Mouse (Mus musculus) spleen, adult 12 weeks (tissue): Measurements from ENCODE around the gene Senp5.
"Not testable (repeated sequence)": the region's sequence is repeated elsewhere in the genome, so short reads cannot be mapped to it uniquely, and the experiment has no call there.

Source experiments
- DNase-seq: peaks from one replicate; pipeline ENCODE4 v3.0.0; 2022; ENCODE audit warnings: low spot score

The Senp5 gene

GRCm38 (mm10) chr16:32002509-32003477, at the start of gene Senp5:
Gene Senp5, minus strand, starts transcription at chr16:32003287.
- DNase-seq, result peak; percentile 82

GRCm38 (mm10) chr16:32042367-32042766, 39.3 kb upstream of the Senp5 start:
- no peak for DNase-seq

GRCm38 (mm10) chr16:32019678-32020077, 16.6 kb upstream of the Senp5 start:
- DNase-seq, result no peak

- no peak for DNase-seq
These were observed 7.2 kb upstream of the Senp5 start for GRCm38 (mm10) chr16:32010330-32010729.

- DNase-seq, result no peak
These were observed 6.8 kb upstream of the Senp5 start for GRCm38 (mm10) chr16:32009913-32010312.

GRCm38 (mm10) chr16:32008529-32009293, 5.6 kb upstream of the Senp5 start:
- DNase-seq, result no peak

- no peak for DNase-seq
These were observed 1.6 kb upstream of the Senp5 start for GRCm38 (mm10) chr16:32004731-32005130.

GRCm38 (mm10) chr16:31996371-31996770, 6.7 kb downstream of the Senp5 start:
- DNase-seq, result no peak

GRCm38 (mm10) chr16:31993946-31994345, 9.1 kb downstream of the Senp5 start:
- no peak for DNase-seq

GRCm38 (mm10) chr16:31993195-31993594, 9.9 kb downstream of the Senp5 start:
- DNase-seq, result no peak

- DNase-seq, result no peak
These were observed 11.0 kb downstream of the Senp5 start for GRCm38 (mm10) chr16:31992039-31992438.

- DNase-seq, result no peak
These were observed 22.1 kb downstream of the Senp5 start for GRCm38 (mm10) chr16:31980946-31981345.

GRCm38 (mm10) chr16:31979501-31979900, 23.6 kb downstream of the Senp5 start:
- no peak for DNase-seq

- no peak for DNase-seq
These were observed 27.8 kb downstream of the Senp5 start for GRCm38 (mm10) chr16:31975258-31975657.

- DNase-seq, result no peak
These were observed 39.9 kb downstream of the Senp5 start for GRCm38 (mm10) chr16:31963224-31963623.

GRCm38 (mm10) chr16:31948345-31948774, 54.7 kb downstream of the Senp5 start, which contains the start of the genes 0610012G03Rik and Ncbp2:
Gene 0610012G03Rik, minus strand, starts transcription at chr16:31948494.
Gene Ncbp2, plus strand, starts transcription at chr16:31948513.
- peak; percentile 91 for DNase-seq

GRCm38 (mm10) chr16:31947901-31948316, 55.2 kb downstream of the Senp5 start:
- no peak for DNase-seq

- DNase-seq, result no peak
These were observed 55.8 kb downstream of the Senp5 start for GRCm38 (mm10) chr16:31947333-31947732.

GRCm38 (mm10) chr16:31945986-31946385, 57.1 kb downstream of the Senp5 start:
- DNase-seq, result not testable (repeated sequence)

- DNase-seq, result no peak
These were observed 57.7 kb downstream of the Senp5 start for GRCm38 (mm10) chr16:31945372-31945771.

GRCm38 (mm10) chr16:31944698-31945255, 58.3 kb downstream of the Senp5 start:
- DNase-seq, result no peak

- peak; percentile 62 for DNase-seq
These were observed 59.1 kb downstream of the Senp5 start for GRCm38 (mm10) chr16:31943980-31944379.
